Mouse (Mus musculus) testis, postnatal 10 days (tissue): ENCODE data around the gene Zc3h8.
A peak's percentile ranks its signal among the peaks of the same experiment; 100 is the strongest.

Source experiments
- DNase-seq: peaks from one replicate; pipeline ENCODE4 v3.0.0; 2021; ENCODE audit warnings: low spot score

Zc3h8 gene

GRCm38 (mm10) chr2:128943538-128944528 is at the start of gene Zc3h8:
TSS of gene Zc3h8 (minus strand) at chr2:128944077.
- peak; percentile 97 for DNase-seq

GRCm38 (mm10) chr2:128984746-128985145 is 40.9 kb upstream of the Zc3h8 start:
- no peak for DNase-seq

GRCm38 (mm10) chr2:128975572-128975971 is 31.7 kb upstream of the Zc3h8 start:
- no peak for DNase-seq

- no peak for DNase-seq
These were observed 28.4 kb upstream of the Zc3h8 start for GRCm38 (mm10) chr2:128972301-128972700.

GRCm38 (mm10) chr2:128968475-128969083 is 24.7 kb upstream of the Zc3h8 start:
- DNase-seq: no peak

GRCm38 (mm10) chr2:128967661-128968441 is 24.0 kb upstream of the Zc3h8 start, which contains the start of gene Gm10762:
TSS of gene Gm10762 (minus strand) at chr2:128967725.
- peak; percentile 87 for DNase-seq

GRCm38 (mm10) chr2:128966641-128967580 is 23.0 kb upstream of the Zc3h8 start, which contains the start of gene Zc3h6:
TSS of gene Zc3h6 (plus strand) at chr2:128967402.
- DNase-seq: peak; percentile 98

GRCm38 (mm10) chr2:128966236-128966635 is 22.4 kb upstream of the Zc3h8 start:
- DNase-seq: no peak

- DNase-seq: no peak
These were observed 21.7 kb upstream of the Zc3h8 start for GRCm38 (mm10) chr2:128965505-128966105.

GRCm38 (mm10) chr2:128954186-128954585 is 10.3 kb upstream of the Zc3h8 start:
- no peak for DNase-seq

- no peak for DNase-seq
These were observed 4.2 kb upstream of the Zc3h8 start for GRCm38 (mm10) chr2:128947962-128948588.

GRCm38 (mm10) chr2:128936256-128936655 is 7.6 kb downstream of the Zc3h8 start:
- no peak for DNase-seq

GRCm38 (mm10) chr2:128930704-128931103 is 13.2 kb downstream of the Zc3h8 start:
- no peak for DNase-seq

- no peak for DNase-seq
These were observed 15.4 kb downstream of the Zc3h8 start for GRCm38 (mm10) chr2:128928446-128928845.

- no peak for DNase-seq
These were observed 19.1 kb downstream of the Zc3h8 start for GRCm38 (mm10) chr2:128924799-128925198.

GRCm38 (mm10) chr2:128916528-128916927 is 27.3 kb downstream of the Zc3h8 start:
- no peak for DNase-seq

GRCm38 (mm10) chr2:128914978-128915377 is 28.9 kb downstream of the Zc3h8 start:
- DNase-seq: no peak

GRCm38 (mm10) chr2:128903661-128904060 is 40.2 kb downstream of the Zc3h8 start:
- no peak for DNase-seq

- DNase-seq: no peak
These were observed 41.0 kb downstream of the Zc3h8 start for GRCm38 (mm10) chr2:128902843-128903242.

- DNase-seq: no peak
These were observed 51.6 kb downstream of the Zc3h8 start for GRCm38 (mm10) chr2:128892180-128892721.
